Mouse (Mus musculus): Measurements from ENCODE around the gene Gm27235. TPM values are rescaled to one million over a fixed set of nuclear protein-coding genes. Genes with fewer than 3 reads are reported as not detected.

Gene Gm27235
- polyA plus RNA-seq (2014; fragmentation: Illumina TruSeq; extraction: RNeasy Lipid Tissue Mini Kit (QIAGEN cat#74804); ENCODE audit: insufficient read depth, low read depth, low replicate concordance), result not detected

DNA sequence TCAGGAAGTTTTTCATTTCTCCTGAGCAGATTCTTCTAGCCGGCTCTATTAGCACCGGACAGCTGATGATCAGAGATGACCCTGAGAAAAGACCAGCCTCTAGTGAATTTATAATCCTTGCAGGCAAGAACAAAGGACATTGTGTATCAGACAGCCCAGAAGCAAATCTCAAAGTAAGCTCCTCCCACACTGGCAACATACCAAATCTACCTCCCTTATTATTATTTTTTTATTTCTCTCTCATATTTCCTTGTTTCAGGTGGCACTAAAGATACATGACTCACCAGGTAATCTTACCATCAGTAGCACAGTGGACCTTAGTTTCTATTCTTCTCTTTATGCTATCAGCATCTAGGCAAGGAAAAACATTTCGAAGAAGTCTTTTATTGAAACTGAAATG is at the start of gene Gm27235, which contains the start of gene D730048I06Rik:
TSS of gene Gm27235 (minus strand) at position 101 of the 400 bp plus-strand sequence.
TSS of gene D730048I06Rik (minus strand) at position 112 of the 400 bp plus-strand sequence.

DNA sequence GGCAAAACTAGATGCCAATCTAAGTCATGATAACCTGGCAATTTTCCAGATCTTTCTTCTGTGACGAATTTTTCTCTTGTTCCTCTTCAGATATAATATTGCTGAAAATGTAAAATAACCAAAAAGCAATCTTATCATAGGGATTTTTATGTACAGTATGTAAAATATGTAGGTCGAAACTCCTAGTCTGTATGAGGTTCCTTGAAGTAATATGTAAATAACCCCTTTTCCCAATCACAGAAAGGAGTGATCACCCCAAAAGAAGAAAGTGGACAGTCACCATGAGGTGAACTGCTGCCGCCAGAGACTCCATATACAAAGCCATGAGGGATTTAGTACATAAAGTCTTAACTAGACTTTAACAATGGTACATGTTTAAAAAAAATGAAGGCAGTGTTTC is 11.9 kb downstream of the Gm27235 start, which contains the start of gene Gm17727:
TSS of gene Gm17727 (minus strand) at position 101 of the 400 bp plus-strand sequence.

DNA sequence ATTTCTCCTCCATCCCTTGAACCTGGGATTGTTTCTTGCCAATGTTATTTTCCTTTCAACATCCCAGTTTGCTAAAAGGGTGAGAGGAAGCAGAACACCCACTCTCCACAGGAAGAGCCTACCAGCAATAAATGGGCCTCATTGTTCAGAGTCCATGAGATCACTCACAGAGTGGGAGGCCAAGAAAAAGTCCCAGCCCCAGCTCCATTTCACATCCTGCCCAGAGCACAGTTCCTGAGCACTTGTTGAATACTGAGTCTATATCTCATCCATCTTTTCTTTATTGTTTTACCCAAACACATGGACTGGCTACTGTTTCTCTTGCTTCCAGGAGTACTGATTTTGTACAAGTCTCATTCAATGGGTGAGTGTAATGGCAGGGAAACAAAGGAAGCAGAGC is 49.2 kb downstream of the Gm27235 start, which contains the start of gene Gm17677:
TSS of gene Gm17677 (plus strand) at position 301 of the 400 bp plus-strand sequence.

Other genes starting within 250 kb of the Gm27235 start
- 0.04 TPM for gene Ddx25, start 231.6 kb downstream of the Gm27235 start, polyA plus RNA-seq (2014; fragmentation: Illumina TruSeq; extraction: RNeasy Lipid Tissue Mini Kit (QIAGEN cat#74804); ENCODE audit: insufficient read depth, low read depth, low replicate concordance)
- gene Pus3, start 231.5 kb downstream of the Gm27235 start, polyA plus RNA-seq (2014; fragmentation: Illumina TruSeq; extraction: RNeasy Lipid Tissue Mini Kit (QIAGEN cat#74804); ENCODE audit: insufficient read depth, low read depth, low replicate concordance), result 7.0 TPM
- not detected for gene Pate2, start 219.8 kb downstream of the Gm27235 start, polyA plus RNA-seq (2014; fragmentation: Illumina TruSeq; extraction: RNeasy Lipid Tissue Mini Kit (QIAGEN cat#74804); ENCODE audit: insufficient read depth, low read depth, low replicate concordance)
- 2.5 TPM for gene Hyls1, start 219.7 kb downstream of the Gm27235 start, polyA plus RNA-seq (2014; fragmentation: Illumina TruSeq; extraction: RNeasy Lipid Tissue Mini Kit (QIAGEN cat#74804); ENCODE audit: insufficient read depth, low read depth, low replicate concordance)
- gene Pate4, start 178.2 kb downstream of the Gm27235 start, polyA plus RNA-seq (2014; fragmentation: Illumina TruSeq; extraction: RNeasy Lipid Tissue Mini Kit (QIAGEN cat#74804); ENCODE audit: insufficient read depth, low read depth, low replicate concordance), result not detected
- not detected for gene Pate3, start 141.9 kb downstream of the Gm27235 start, polyA plus RNA-seq (2014; fragmentation: Illumina TruSeq; extraction: RNeasy Lipid Tissue Mini Kit (QIAGEN cat#74804); ENCODE audit: insufficient read depth, low read depth, low replicate concordance)
- gene Pate1, start 102.7 kb downstream of the Gm27235 start, polyA plus RNA-seq (2014; fragmentation: Illumina TruSeq; extraction: RNeasy Lipid Tissue Mini Kit (QIAGEN cat#74804); ENCODE audit: insufficient read depth, low read depth, low replicate concordance), result not detected
- not detected for gene Gm17677, start 49.1 kb downstream of the Gm27235 start, polyA plus RNA-seq (2014; fragmentation: Illumina TruSeq; extraction: RNeasy Lipid Tissue Mini Kit (QIAGEN cat#74804); ENCODE audit: insufficient read depth, low read depth, low replicate concordance)
- not detected for gene Gm17727, start 12.0 kb downstream of the Gm27235 start, polyA plus RNA-seq (2014; fragmentation: Illumina TruSeq; extraction: RNeasy Lipid Tissue Mini Kit (QIAGEN cat#74804); ENCODE audit: insufficient read depth, low read depth, low replicate concordance)
- gene D730048I06Rik, start within 50 bp of the Gm27235 start, polyA plus RNA-seq (2014; fragmentation: Illumina TruSeq; extraction: RNeasy Lipid Tissue Mini Kit (QIAGEN cat#74804); ENCODE audit: insufficient read depth, low read depth, low replicate concordance), result not detected
- not detected for gene 9230110F15Rik, start 54.0 kb upstream of the Gm27235 start, polyA plus RNA-seq (2014; fragmentation: Illumina TruSeq; extraction: RNeasy Lipid Tissue Mini Kit (QIAGEN cat#74804); ENCODE audit: insufficient read depth, low read depth, low replicate concordance)
- gene 9230113P08Rik, start 118.3 kb upstream of the Gm27235 start, polyA plus RNA-seq (2014; fragmentation: Illumina TruSeq; extraction: RNeasy Lipid Tissue Mini Kit (QIAGEN cat#74804); ENCODE audit: insufficient read depth, low read depth, low replicate concordance), result not detected